Mouse (Mus musculus) forebrain, embryonic 14.5 days (tissue): ENCODE results near the gene Otx2. TPM values are rescaled to one million over a fixed set of nuclear protein-coding genes. Genes with fewer than 3 reads are reported as not detected.
A peak's percentile ranks its signal among the peaks of the same experiment; 100 is the strongest.

Experiments used
- ATAC-seq: fragments of 200-750 bp; cut with Nextera tagmentation; 2 replicates; pipeline ENCODE4 v1.8.0; 2017; ENCODE audit warnings: mild to moderate bottlenecking, moderate library complexity
- DNase-seq: peaks from one replicate; pipeline ENCODE4 v3.0.0-alpha.2; 2015; ENCODE audit warnings: low spot score
- H3K27ac ChIP-seq: fragments of 300-500 bp; sonication (generic); 2 replicates; pipeline ENCODE4 v1.5.1; 2014; ENCODE audit warnings: low read depth, mild to moderate bottlenecking, control low read depth, low read length, moderate library complexity
- H3K27me3 ChIP-seq: fragments of 300-500 bp; sonication (generic); replicated peaks from 2 replicates; pipeline ENCODE4 v1.6.1; 2014; ENCODE audit warnings: low read length, control low read depth, mixed read lengths; ENCODE audit not compliant: control insufficient read depth, insufficient read depth
- H3K36me3 ChIP-seq: fragments of 300-500 bp; sonication (generic); 2 replicates; pipeline ENCODE4 v1.6.1; 2014; ENCODE audit warnings: low read length, control low read depth; ENCODE audit not compliant: control insufficient read depth, insufficient read depth
- H3K4me1 ChIP-seq: fragments of 300-500 bp; sonication (generic); 2 replicates; pipeline ENCODE4 v1.6.1; 2014; ENCODE audit warnings: antibody characterized with exemption, low read length, control low read depth; ENCODE audit not compliant: control insufficient read depth, insufficient read depth
- H3K4me2 ChIP-seq: fragments of 300-500 bp; sonication (generic); 2 replicates; pipeline ENCODE4 v1.6.1; 2014; ENCODE audit warnings: mild to moderate bottlenecking, control low read depth, low read length
- H3K4me3 ChIP-seq: fragments of 300-500 bp; sonication (generic); 2 replicates; pipeline ENCODE4 v1.5.1; 2014; ENCODE audit warnings: low read depth, low read length, control low read depth
- H3K9ac ChIP-seq: fragments of 300-500 bp; sonication (generic); 2 replicates; pipeline ENCODE4 v1.6.1; 2014; ENCODE audit warnings: mild to moderate bottlenecking, low read length, control low read depth, moderate library complexity
- H3K9me3 ChIP-seq: fragments of 300-500 bp; sonication (generic); replicated peaks from 2 replicates; pipeline ENCODE4 v1.6.1; 2016; ENCODE audit warnings: low read length, control low read depth, mixed read lengths; ENCODE audit not compliant: control insufficient read depth
- WGBS: fragments of 180-500 bp; shearing (Covaris S2); extraction: QIAGEN DNeasy Blood & Tissue Kit; methylation state at CpG from one replicate; pipeline ENCODE4 v1.1.7; 2014; 5-methylcytosine and 5-hydroxymethylcytosine counted together
- polyA plus RNA-seq: library from polyadenylated mRNA; unstranded; fragments of >200 nt; fragmentation: Nextera tagmentation; extraction: Ambion mirVana; gene quantifications from 2 replicates; pipeline ENCODE4 v1.2.1, GENCODE M21; 2014

The Otx2 gene
- polyA plus RNA-seq, 1 experiment from 2014 or later: 19.0 TPM

- Histone ChIP-seq H3K9ac (no peak overlapping the region), H3K4me2 (peak overlapping the region; percentile 21; the same call in 1 of the 2 replicates), H3K27me3 (peaks cover 73% of the 10 kb centered on the region), H3K4me1 (peaks cover 4% of the 10 kb centered on the region; the same call in 1 of the 2 replicates), H3K9me3 (no peaks in the 10 kb centered on the region), H3K4me3 (no peak overlapping the region), H3K36me3 (no peaks in the 10 kb centered on the region), H3K27ac (no peak overlapping the region)
- no peak for DNase-seq
- ATAC-seq: no peak
- WGBS: 18% methylated on average over 4 of the region's 4 CpGs
Observed at GRCm38 (mm10) chr14:48670761-48671479, 2.7 kb downstream of the Otx2 start.

DNA sequence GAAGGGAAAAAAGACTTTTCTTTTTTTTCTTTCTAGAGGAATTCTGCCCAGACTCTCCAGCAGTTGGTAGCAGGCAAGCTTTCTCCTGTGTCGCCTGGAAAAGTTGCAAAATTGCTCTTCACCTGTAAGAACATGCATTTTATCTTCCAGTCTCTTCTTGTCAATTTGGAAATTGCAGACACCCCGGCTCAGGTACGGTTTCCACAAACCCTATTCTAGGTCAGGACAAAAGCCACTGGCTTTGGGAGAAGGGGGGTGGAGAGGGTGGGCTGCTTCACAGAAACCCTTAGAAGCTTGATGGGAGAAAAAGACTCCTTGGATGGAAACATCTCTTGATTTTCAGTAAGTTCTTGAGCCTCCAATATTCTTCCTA is 3.4 kb downstream of the Otx2 start:
- Histone ChIP-seq H3K36me3 (no peaks in the 10 kb centered on the region), H3K4me1 (peaks cover 4% of the 10 kb centered on the region; the same call in 1 of the 2 replicates), H3K27me3 (peaks cover 66% of the 10 kb centered on the region), H3K4me3 (no peak overlapping the region; the same call in 1 of the 2 replicates), H3K9ac (0 out of 2 replicates have a peak overlapping the region, but pooled peaks have one; percentile 22), H3K9me3 (no peaks in the 10 kb centered on the region), H3K27ac (peak overlapping the region; percentile 2; the same call in 1 of the 2 replicates), H3K4me2 (peak overlapping the region; percentile 49; the same call in 1 of the 2 replicates)
- 9% methylated on average over 3 of the region's 3 CpGs for WGBS
- ATAC-seq (no peak), DNase-seq (no peak)

- 3% methylated on average over 18 of the region's 18 CpGs for WGBS
- H3K27ac ChIP-seq: peak overlapping the region; percentile 2; the same call in 1 of the 2 replicates
- ATAC-seq (no peak), DNase-seq (no peak)
- no peak overlapping the region; the same call in 1 of the 2 replicates for H3K4me3 ChIP-seq
- H3K4me2 ChIP-seq: peak overlapping the region; percentile 49
- no peaks in the 10 kb centered on the region for H3K36me3 ChIP-seq
- H3K9ac ChIP-seq: peak overlapping the region; percentile 30; the same call in 1 of the 2 replicates
- peaks cover 63% of the 10 kb centered on the region for H3K27me3 ChIP-seq
- peaks cover 4% of the 10 kb centered on the region; the same call in 1 of the 2 replicates for H3K4me1 ChIP-seq
- no peaks in the 10 kb centered on the region for H3K9me3 ChIP-seq
Observed at GRCm38 (mm10) chr14:48669541-48670257, 3.9 kb downstream of the Otx2 start.

DNA sequence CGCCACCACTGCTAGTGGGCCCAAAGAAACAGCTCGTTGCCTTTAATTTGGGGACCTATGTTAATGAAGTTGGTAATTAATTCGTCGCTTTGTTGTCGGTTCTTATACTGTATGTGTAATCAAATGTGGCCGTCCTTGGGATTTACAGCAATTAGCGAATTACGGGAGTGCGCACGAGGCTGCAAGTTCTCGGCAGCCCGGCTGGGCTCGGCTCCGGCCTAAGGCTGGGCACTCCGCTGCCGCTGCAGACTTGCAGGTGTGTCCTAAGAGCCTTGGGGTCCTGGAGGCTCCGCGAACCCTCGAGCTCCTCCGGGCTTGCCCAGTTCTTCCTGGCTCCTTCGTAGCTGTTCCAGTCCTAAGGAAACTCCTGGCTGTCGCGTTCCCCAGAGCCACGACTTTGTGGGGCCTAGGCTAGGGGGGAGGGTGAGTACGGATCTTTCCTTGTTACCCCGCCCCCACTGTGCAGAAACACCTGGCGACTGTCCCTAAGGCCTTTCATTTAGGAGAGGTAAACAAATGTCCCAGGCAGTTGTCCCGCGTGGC is 4.8 kb downstream of the Otx2 start:
- peak overlapping the region; percentile 49 for H3K4me2 ChIP-seq
- ATAC-seq (peak; percentile 59), DNase-seq (peak; percentile 84)

DNA sequence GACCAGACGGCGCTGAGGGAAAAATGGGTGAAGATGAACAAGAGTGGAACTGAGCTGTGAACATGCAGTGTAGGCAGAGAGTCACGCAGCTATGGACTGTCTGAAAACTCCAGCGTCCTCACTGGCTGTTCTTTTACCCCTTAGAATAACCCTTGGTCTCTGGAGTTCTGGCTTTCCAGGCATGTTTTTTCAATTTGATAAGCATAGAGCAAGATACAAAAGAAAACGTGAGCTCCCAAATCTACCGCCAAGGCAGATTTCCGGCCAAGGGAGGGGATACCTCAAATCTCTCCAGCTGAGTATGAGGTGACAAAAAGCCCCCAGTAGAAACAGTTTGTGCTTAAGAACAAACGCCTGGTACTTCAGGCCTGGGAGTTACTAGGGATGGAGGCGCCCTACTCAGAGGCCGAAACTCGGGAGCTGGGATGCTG is 5.6 kb downstream of the Otx2 start:
- Histone ChIP-seq H3K9me3 (no peaks in the 10 kb centered on the region), H3K27ac (peak overlapping the region; percentile 76), H3K4me3 (peak overlapping the region; percentile 4; the same call in 1 of the 2 replicates), H3K27me3 (peaks cover 50% of the 10 kb centered on the region), H3K9ac (no peak overlapping the region), H3K36me3 (no peaks in the 10 kb centered on the region), H3K4me2 (peak overlapping the region; percentile 49), H3K4me1 (peaks cover 4% of the 10 kb centered on the region; the same call in 1 of the 2 replicates)
- ATAC-seq (no peak), DNase-seq (no peak)
- 3% methylated on average over 11 of the region's 11 CpGs for WGBS

More for the DNA sequence above, 4.8 kb downstream of the Otx2 start:
- Histone ChIP-seq H3K36me3 (no peaks in the 10 kb centered on the region), H3K27me3 (peaks cover 55% of the 10 kb centered on the region), H3K9me3 (no peaks in the 10 kb centered on the region), H3K9ac (peak overlapping the region; percentile 52), H3K27ac (peak overlapping the region; percentile 76), H3K4me3 (peak overlapping the region; percentile 15), H3K4me1 (peaks cover 4% of the 10 kb centered on the region; the same call in 1 of the 2 replicates)
- under 1% methylated on average over 29 of the region's 29 CpGs for WGBS

DNA sequence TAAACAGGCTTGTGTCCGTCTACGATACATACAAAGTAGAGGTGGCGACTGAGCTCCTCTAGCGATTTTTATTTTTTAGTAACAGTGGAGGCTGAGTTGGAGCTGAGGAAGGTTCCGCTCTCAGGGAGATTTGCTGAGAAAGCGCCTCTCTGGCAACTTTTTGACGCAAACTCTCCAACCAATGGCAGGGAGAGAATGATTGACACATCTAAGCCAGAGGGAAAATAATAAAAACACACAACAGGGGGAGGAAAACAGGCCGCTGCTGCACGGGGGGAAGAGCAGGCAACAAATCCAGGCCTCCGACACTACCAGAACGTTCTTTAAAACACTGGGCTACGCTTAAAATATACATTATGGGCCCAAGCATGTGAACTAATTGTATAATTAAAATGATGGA is 6.2 kb downstream of the Otx2 start:
- ATAC-seq: peak; percentile 22; the same call in 1 of the 2 replicates
- 2% methylated on average over 12 of the region's 12 CpGs for WGBS
- H3K9ac ChIP-seq: peak overlapping the region; percentile 59; the same call in 1 of the 2 replicates
- H3K36me3 ChIP-seq: no peaks in the 10 kb centered on the region
- H3K4me2 ChIP-seq: peak overlapping the region; percentile 49
- DNase-seq: peak; percentile 75
- peak overlapping the region; percentile 30 for H3K4me3 ChIP-seq
- H3K4me1 ChIP-seq: peaks cover 9% of the 10 kb centered on the region; the same call in 1 of the 2 replicates
- peaks cover 46% of the 10 kb centered on the region for H3K27me3 ChIP-seq
- no peak overlapping the region for H3K27ac ChIP-seq
- H3K9me3 ChIP-seq: no peaks in the 10 kb centered on the region

- Histone ChIP-seq H3K4me1 (peaks cover 12% of the 10 kb centered on the region; the same call in 1 of the 2 replicates), H3K4me2 (peak overlapping the region; percentile 49), H3K27me3 (peaks cover 48% of the 10 kb centered on the region), H3K36me3 (no peaks in the 10 kb centered on the region), H3K9me3 (no peaks in the 10 kb centered on the region), H3K27ac (no peak overlapping the region; the same call in 1 of the 2 replicates), H3K4me3 (peak overlapping the region; percentile 30), H3K9ac (peak overlapping the region; percentile 59)
- ATAC-seq (no peak), DNase-seq (no peak)
- WGBS: under 1% methylated on average over 19 of the region's 19 CpGs
Observed at GRCm38 (mm10) chr14:48666771-48667170, 6.8 kb downstream of the Otx2 start.

GRCm38 (mm10) chr14:48665816-48666661 is 7.6 kb downstream of the Otx2 start:
- WGBS: under 1% methylated on average over 52 of the region's 52 CpGs
- no peaks in the 10 kb centered on the region for H3K36me3 ChIP-seq
- peak overlapping the region; percentile 1; the same call in 1 of the 2 replicates for H3K27ac ChIP-seq
- H3K4me2 ChIP-seq: peak overlapping the region; percentile 49
- H3K9me3 ChIP-seq: no peaks in the 10 kb centered on the region
- DNase-seq: no peak
- H3K4me3 ChIP-seq: peak overlapping the region; percentile 30
- H3K27me3 ChIP-seq: peaks cover 48% of the 10 kb centered on the region
- peaks cover 12% of the 10 kb centered on the region; the same call in 1 of the 2 replicates for H3K4me1 ChIP-seq
- no peak for ATAC-seq
- peak overlapping the region; percentile 59 for H3K9ac ChIP-seq
